In the genomic region with DNA sequence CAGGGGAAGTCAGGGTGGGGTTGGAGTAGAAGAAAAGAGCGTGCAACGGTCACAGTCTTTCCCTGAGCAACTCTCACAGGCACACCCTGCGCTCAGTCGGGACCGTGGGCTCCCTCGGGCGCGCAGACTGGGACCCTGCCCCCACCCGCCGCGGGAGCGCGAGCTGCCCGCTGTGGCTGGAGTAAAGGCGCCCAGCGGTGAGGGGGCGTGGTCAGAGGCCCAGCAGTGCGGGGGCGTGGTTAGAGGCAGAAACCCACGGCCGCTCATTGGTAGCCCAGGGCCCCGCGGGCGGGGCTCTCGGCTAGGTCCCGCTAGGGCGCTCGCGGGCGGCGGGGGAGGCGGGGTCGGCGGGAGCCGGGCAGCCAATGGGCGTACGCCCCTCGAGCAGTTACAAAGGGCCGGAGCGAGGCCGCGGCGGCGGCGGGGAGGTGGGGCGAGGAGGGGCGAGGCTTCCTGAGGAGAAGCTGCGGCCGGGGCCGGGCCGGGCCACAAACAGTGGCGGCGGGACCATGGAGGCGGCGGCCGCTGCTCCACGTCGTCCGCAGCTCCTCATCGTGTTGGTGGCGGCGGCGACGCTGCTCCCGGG, we compare ENCODE assay signal across 8 mouse cellular contexts. TPM values are rescaled to one million over a fixed set of nuclear protein-coding genes. Genes with fewer than 3 reads are reported as not detected.
A peak's percentile ranks its signal among the peaks of the same experiment; 100 is the strongest.
DNase-seq lines count a peak whose midpoint lies in the region; ATAC-seq and TF ChIP-seq lines count a peak whose summit lies in the region.

A gene (plus strand): TSS at position 420 of the 586 bp plus-strand sequence.

- peak; percentile 75; the same call in 1 of the 2 replicates for TF ChIP-seq POLR2A in bone marrow, adult 2 months (IDR thresholded peaks at IDR 0.05; ENCODE audit: borderline replicate concordance, control insufficient read depth, low read depth, low read length)
- peak; percentile 93 for TF ChIP-seq POLR2A in limb, embryonic 14.5 days (IDR thresholded peaks at IDR 0.05; ENCODE audit: borderline replicate concordance, extremely low read depth, insufficient read depth, insufficient read length)

- peak within 1 kb of the TSS; percentile 97 for H3K27ac ChIP-seq in bone marrow, adult 2 months (ENCODE audit: control insufficient read depth, insufficient read depth, low read depth, low read length, poor library complexity)
- peak within 1 kb of the TSS; percentile 98 for H3K27ac ChIP-seq in embryonic facial prominence, embryonic 15.5 days (replicated peaks)
- H3K27ac ChIP-seq in limb, embryonic 14.5 days (replicated peaks; ENCODE audit: low read depth, low read length) = peak within 1 kb of the TSS; percentile 96
- H3K27ac ChIP-seq in midbrain, postnatal 0 days (ENCODE audit: low read depth, low read length) = peak within 1 kb of the TSS; percentile 77

- H3K4me1 ChIP-seq in bone marrow, adult 2 months (ENCODE audit: control insufficient read depth, insufficient read depth, low read length) = no peaks in the 10 kb centered on the region
- peaks cover 29% of the 10 kb centered on the region for H3K4me1 ChIP-seq in embryonic facial prominence, embryonic 15.5 days
- peaks cover 29% of the 10 kb centered on the region for H3K4me1 ChIP-seq in limb, embryonic 14.5 days (ENCODE audit: control insufficient read depth, insufficient read depth, low read length)
- peaks cover 5% of the 10 kb centered on the region; the same call in 1 of the 2 replicates for H3K4me1 ChIP-seq in midbrain, postnatal 0 days (ENCODE audit: insufficient read depth, low read length)

- H3K9ac ChIP-seq in embryonic facial prominence, embryonic 15.5 days = peak within 1 kb of the TSS; percentile 77
- peak within 1 kb of the TSS; percentile 89 for H3K9ac ChIP-seq in limb, embryonic 14.5 days (ENCODE audit: low read depth, low read length, severe bottlenecking)
- H3K9ac ChIP-seq in midbrain, postnatal 0 days (replicated peaks; ENCODE audit: low read length, poor library complexity, severe bottlenecking) = peak within 1 kb of the TSS; percentile 87

- TF ChIP-seq CTCF in bone marrow, adult 2 months (IDR thresholded peaks at IDR 0.05; ENCODE audit: control insufficient read depth, insufficient read depth, low read length) = no peak
- no peak for TF ChIP-seq CTCF in midbrain, postnatal 0 days (IDR thresholded peaks at IDR 0.05)

- peak; percentile 100 for ATAC-seq in embryonic facial prominence, embryonic 15.5 days (ENCODE audit: insufficient number of reproducible peaks, low FRiP score, low TSS enrichment, low read depth)
- peak; percentile 98 for ATAC-seq in limb, embryonic 14.5 days (ENCODE audit: low FRiP score, low read depth)
- peak; percentile 97 for ATAC-seq in midbrain, postnatal 0 days (ENCODE audit: low FRiP score)

- DNase-seq in 416B (ENCODE audit: low read depth) = peak; percentile 96
- DNase-seq in heart, adult 8-10 months (ENCODE audit: low spot score) = peak; percentile 97
- peak; percentile 99 for DNase-seq in kidney, adult 9 months
- peak; percentile 99 for DNase-seq in limb, embryonic 14.5 days (ENCODE audit: low spot score)
- DNase-seq in midbrain, postnatal 0 days (ENCODE audit: low spot score) = peak; percentile 97
- peak; percentile 97 for DNase-seq in spleen, postnatal 14 days (ENCODE audit: low spot score in 2 of 2)

- no peaks in the 10 kb centered on the region for H3K36me3 ChIP-seq in embryonic facial prominence, embryonic 15.5 days
- no peaks in the 10 kb centered on the region for H3K36me3 ChIP-seq in limb, embryonic 14.5 days (ENCODE audit: control insufficient read depth, insufficient read depth, low read length)
- H3K36me3 ChIP-seq in midbrain, postnatal 0 days (ENCODE audit: insufficient read depth, low read length) = no peaks in the 10 kb centered on the region

- WGBS in bone marrow, adult 2 months = 1% methylated on average over 65 of the region's 65 CpGs
- under 1% methylated on average over 63 of the region's 65 CpGs for WGBS in embryonic facial prominence, embryonic 15.5 days
- WGBS in limb, embryonic 14.5 days = 0% methylated on average over 19 of the region's 65 CpGs
- 1% methylated on average over 50 of the region's 65 CpGs for WGBS in midbrain, postnatal 0 days

- peak within 1 kb of the TSS; percentile 94 for H3K4me3 ChIP-seq in bone marrow, adult 2 months (replicated peaks; ENCODE audit: control insufficient read depth, low read depth, low read length)
- H3K4me3 ChIP-seq in embryonic facial prominence, embryonic 15.5 days (replicated peaks) = peak within 1 kb of the TSS; percentile 78
- H3K4me3 ChIP-seq in limb, embryonic 14.5 days (replicated peaks; ENCODE audit: low read length) = peak within 1 kb of the TSS; percentile 97
- peak within 1 kb of the TSS; percentile 88 for H3K4me3 ChIP-seq in midbrain, postnatal 0 days (ENCODE audit: low read depth, low read length)

- H3K4me2 ChIP-seq in embryonic facial prominence, embryonic 15.5 days (replicated peaks) = peak within 1 kb of the TSS; percentile 96
- H3K4me2 ChIP-seq in limb, embryonic 14.5 days (replicated peaks; ENCODE audit: low read depth, low read length, severe bottlenecking) = peak within 1 kb of the TSS; percentile 95
- peak within 1 kb of the TSS; percentile 96 for H3K4me2 ChIP-seq in midbrain, postnatal 0 days (ENCODE audit: low read depth, low read length, poor library complexity, severe bottlenecking)

- no peaks in the 10 kb centered on the region for H3K27me3 ChIP-seq in embryonic facial prominence, embryonic 15.5 days
- H3K27me3 ChIP-seq in limb, embryonic 14.5 days (ENCODE audit: control insufficient read depth, insufficient read depth, low read length) = no peaks in the 10 kb centered on the region
- no peaks in the 10 kb centered on the region for H3K27me3 ChIP-seq in midbrain, postnatal 0 days (ENCODE audit: insufficient read depth, low read length)

- H3K9me3 ChIP-seq in embryonic facial prominence, embryonic 15.5 days (replicated peaks) = no peaks in the 10 kb centered on the region
- H3K9me3 ChIP-seq in limb, embryonic 14.5 days (ENCODE audit: control insufficient read depth, low read length) = no peaks in the 10 kb centered on the region
- H3K9me3 ChIP-seq in midbrain, postnatal 0 days (ENCODE audit: low read length) = no peaks in the 10 kb centered on the region

RNA-seq across cellular contexts. Expression of the gene that starts here (rescaled TPM):
- 4.2 and 5.6 TPM in 2 replicates for polyA plus RNA-seq in bone marrow, adult 2 months (2011; ENCODE audit: insufficient read depth, insufficient read length, low replicate concordance, missing spikeins)
- 32.0 and 32.9 TPM in 2 replicates for polyA plus RNA-seq in embryonic facial prominence, embryonic 15.5 days (2015; fragmentation: Nextera tagmentation; extraction: Ambion mirVana)
- total RNA-seq in heart, adult 8-10 months (2022) = 10 to 100 TPM; 12.6 to 14.0 (median 13.2) TPM
- polyA plus RNA-seq in limb, embryonic 14.5 days (2012; rRNA removed) = 35.1 and 38.0 TPM in 2 replicates
- polyA plus RNA-seq in limb, embryonic 14.5 days (2014; fragmentation: Nextera tagmentation; extraction: Ambion mirVana) = 43.0 and 46.9 TPM in 2 replicates
- total RNA-seq in midbrain, postnatal 0 days (2014; rRNA removed) = 30.7 and 46.3 TPM in 2 replicates
- 15.0 and 16.1 TPM in 2 replicates for polyA plus RNA-seq in midbrain, postnatal 0 days (2015; fragmentation: Nextera tagmentation; extraction: Ambion mirVana)

Comparison
In these comparisons a context has a peak if more than half of its experiments do, and no peak if none do; other contexts are left out.
1. Peak in every context shown above with its lines: DNase-seq, ATAC-seq, H3K4me3 ChIP-seq and H3K27ac ChIP-seq.